Mouse (Mus musculus): ENCODE measurements around the gene Ier5l.

Ier5l gene

GRCm38 (mm10) chr2:30470143-30470946, 3.7 kb downstream of the Ier5l start:
- peak; percentile 77 for DNase-seq

GRCm38 (mm10) chr2:30469796-30470142, 4.2 kb downstream of the Ier5l start:
- peak; percentile 82 for DNase-seq

GRCm38 (mm10) chr2:30469009-30469408, 5.0 kb downstream of the Ier5l start:
- no peak for DNase-seq

- DNase-seq, result no peak
These were observed 7.2 kb downstream of the Ier5l start for GRCm38 (mm10) chr2:30466787-30467186.

- DNase-seq, result no peak
These were observed 9.6 kb downstream of the Ier5l start for GRCm38 (mm10) chr2:30464411-30464810.

GRCm38 (mm10) chr2:30463904-30464330, 10.1 kb downstream of the Ier5l start:
- DNase-seq, result peak; percentile 70

- peak; percentile 65 for DNase-seq
These were observed 10.7 kb downstream of the Ier5l start for GRCm38 (mm10) chr2:30463341-30463761.

- DNase-seq, result no peak
These were observed 14.8 kb downstream of the Ier5l start for GRCm38 (mm10) chr2:30459241-30459640.

GRCm38 (mm10) chr2:30458349-30458748, 15.7 kb downstream of the Ier5l start:
- DNase-seq, result peak; percentile 57

GRCm38 (mm10) chr2:30456104-30456980, 17.7 kb downstream of the Ier5l start:
- DNase-seq, result no peak

- no peak for DNase-seq
These were observed 19.4 kb downstream of the Ier5l start for GRCm38 (mm10) chr2:30454587-30454986.

- no peak for DNase-seq
These were observed 20.4 kb downstream of the Ier5l start for GRCm38 (mm10) chr2:30453570-30453969.

GRCm38 (mm10) chr2:30451525-30451924, 22.5 kb downstream of the Ier5l start:
- no peak for DNase-seq

GRCm38 (mm10) chr2:30450530-30450929, 23.5 kb downstream of the Ier5l start:
- DNase-seq, result no peak

GRCm38 (mm10) chr2:30448371-30448770, 25.6 kb downstream of the Ier5l start:
- no peak for DNase-seq

GRCm38 (mm10) chr2:30446891-30447826, 26.9 kb downstream of the Ier5l start:
- DNase-seq, result no peak

- DNase-seq, result peak; percentile 49
These were observed 28.7 kb downstream of the Ier5l start for GRCm38 (mm10) chr2:30445312-30445711.

- DNase-seq, result no peak
These were observed 29.6 kb downstream of the Ier5l start for GRCm38 (mm10) chr2:30444450-30444849.

GRCm38 (mm10) chr2:30444006-30444405, 30.0 kb downstream of the Ier5l start:
- no peak for DNase-seq

GRCm38 (mm10) chr2:30443281-30443680, 30.7 kb downstream of the Ier5l start:
- DNase-seq, result no peak

GRCm38 (mm10) chr2:30442498-30442890, 31.5 kb downstream of the Ier5l start:
- DNase-seq, result no peak
